Mouse (Mus musculus) monocyte, adult 5-6 weeks (primary cell): Measurements from ENCODE around the gene Ndufa11. TPM values are rescaled to one million over a fixed set of nuclear protein-coding genes. Genes with fewer than 3 reads are reported as not detected.

ENCODE experiments used
- ATAC-seq: fragments of 153-309, 156-312 bp; replicated peaks from 2 replicates; pipeline ENCODE4 v1.8.0; 2017; ENCODE audit warnings: mild to moderate bottlenecking; ENCODE audit not compliant: low TSS enrichment, insufficient number of reproducible peaks, severe bottlenecking, poor library complexity, low FRiP score
- total RNA-seq: library from RNA; stranded (forward); fragments of 200-1000, 200-491, 200-594 nt; gene quantifications from 3 replicates; pipeline ENCODE4 v1.2.3, GENCODE M21; 2017

The Ndufa11 gene
- total RNA-seq, 1 experiment from 2014 or later: 91.2 TPM

GRCm38 (mm10) chr17:56754271-56755185 lies 37.0 kb downstream of the Ndufa11 start:
- no peak for ATAC-seq

- no peak for ATAC-seq
Observed at GRCm38 (mm10) chr17:56756703-56757399, 39.3 kb downstream of the Ndufa11 start.

GRCm38 (mm10) chr17:56757416-56758123 lies 40.0 kb downstream of the Ndufa11 start, which contains the start of gene Nrtn:
Gene Nrtn (minus strand): TSS chr17:56757530.
- no peak for ATAC-seq

GRCm38 (mm10) chr17:56758132-56758531 lies 40.6 kb downstream of the Ndufa11 start:
- no peak for ATAC-seq

DNA sequence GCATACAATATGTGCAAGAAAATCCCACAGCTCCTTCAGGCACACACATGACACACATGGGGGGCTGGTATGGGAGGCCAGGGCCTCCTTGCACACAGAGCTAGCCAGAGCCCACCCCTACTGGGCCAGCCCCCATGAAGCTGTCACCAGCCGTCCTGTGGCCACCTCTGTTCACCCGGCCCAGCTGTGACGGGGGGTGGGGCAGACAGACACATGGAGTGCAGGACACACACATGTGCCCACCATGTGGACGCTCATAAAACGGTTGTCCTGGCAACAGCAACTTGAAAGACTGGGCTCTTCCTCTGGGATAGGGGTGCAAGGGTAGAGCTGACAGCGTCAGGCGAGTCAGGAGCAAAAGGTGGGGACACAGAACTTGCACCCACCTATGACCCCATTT lies 41.7 kb downstream of the Ndufa11 start:
- no peak for ATAC-seq

DNA sequence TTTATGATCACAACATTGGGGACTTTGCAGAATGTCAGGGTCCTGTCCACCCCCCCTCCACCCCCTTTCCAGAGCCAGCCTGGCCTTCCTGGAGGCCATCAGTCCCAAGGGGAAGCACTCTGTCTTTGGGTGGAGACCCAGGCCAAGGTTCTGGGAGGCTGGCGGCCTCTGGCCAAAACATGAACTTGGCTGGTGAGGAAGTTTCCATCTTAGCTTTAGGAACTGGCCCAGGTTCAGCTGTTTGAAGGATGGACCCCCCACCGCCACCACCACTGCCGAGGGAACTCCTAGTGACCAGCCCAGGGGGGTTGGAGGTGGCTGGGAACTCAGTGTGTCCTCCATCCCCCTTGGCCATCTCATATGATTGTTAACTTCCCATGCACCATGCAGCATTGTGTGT lies 43.5 kb downstream of the Ndufa11 start:
- ATAC-seq: no peak

DNA sequence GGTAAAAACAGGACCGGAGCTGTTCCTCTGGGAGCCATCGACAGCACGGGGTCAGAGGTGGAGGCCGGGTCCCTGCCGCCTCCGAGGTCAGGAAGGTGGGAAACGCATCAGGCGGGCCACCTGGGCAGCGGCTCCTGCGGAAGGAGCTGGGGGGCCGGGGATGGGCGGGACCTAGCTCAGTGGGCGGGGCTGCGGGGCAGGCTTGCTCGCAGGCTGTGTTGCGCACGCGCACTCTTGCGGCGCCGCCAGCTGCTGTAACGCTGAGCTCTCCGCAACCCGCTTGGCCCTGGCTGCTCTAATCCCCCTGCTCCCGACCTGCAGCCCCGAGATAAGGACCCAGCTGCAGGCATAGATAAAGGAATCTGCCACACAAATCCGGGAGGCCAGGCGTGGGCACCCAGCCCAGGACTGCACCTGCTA lies 44.4 kb downstream of the Ndufa11 start:
- ATAC-seq: 0 out of 2 replicates have a peak, but pooled peaks have one; percentile 2

DNA sequence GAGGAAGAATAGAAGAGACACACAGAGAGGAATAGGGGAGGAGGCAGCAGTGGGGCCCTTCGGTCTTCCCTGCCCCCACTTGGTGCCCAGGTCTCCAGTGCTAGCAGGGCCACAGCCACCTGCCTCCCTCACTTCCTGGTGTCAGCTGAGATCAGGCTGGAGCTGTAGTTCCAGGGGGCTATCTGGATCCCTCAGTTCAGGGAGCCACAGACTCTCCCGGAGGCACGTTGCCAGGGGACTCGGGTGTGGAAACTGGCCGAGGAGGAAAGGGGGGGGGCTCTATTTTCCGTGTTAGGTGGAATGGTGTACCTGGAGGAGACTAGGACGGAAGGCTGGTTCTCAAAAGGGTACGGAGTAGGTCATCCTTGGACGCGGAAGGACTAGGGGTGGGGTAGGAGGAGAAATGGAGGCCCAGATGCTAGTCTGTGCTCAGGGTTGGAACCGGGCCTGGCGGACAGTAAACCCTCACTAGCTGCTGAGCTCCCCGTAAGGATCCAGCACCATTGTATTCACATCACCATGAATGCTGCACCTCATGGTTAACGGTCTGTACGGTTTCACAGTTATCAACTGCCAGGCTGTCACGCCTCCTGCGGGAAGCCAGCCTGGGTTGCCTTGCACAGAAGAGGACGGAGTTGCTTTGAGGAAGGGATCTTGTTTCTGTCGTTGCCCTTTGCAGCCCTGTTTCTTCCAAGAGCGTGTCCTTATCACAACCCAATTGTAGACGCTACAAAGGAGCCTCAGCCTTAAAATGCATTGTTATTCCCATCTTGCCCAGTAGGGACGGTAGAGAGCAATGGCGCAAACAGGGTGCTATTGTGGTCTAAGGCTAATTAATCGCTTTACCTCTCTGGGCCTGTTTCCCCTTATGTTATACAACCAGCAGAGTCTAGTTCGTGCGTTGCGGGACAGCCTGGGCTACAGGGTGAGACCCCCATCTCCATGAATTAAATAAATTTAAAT lies 45.5 kb downstream of the Ndufa11 start:
- ATAC-seq: peak; percentile 15; the same call in 1 of the 2 replicates

DNA sequence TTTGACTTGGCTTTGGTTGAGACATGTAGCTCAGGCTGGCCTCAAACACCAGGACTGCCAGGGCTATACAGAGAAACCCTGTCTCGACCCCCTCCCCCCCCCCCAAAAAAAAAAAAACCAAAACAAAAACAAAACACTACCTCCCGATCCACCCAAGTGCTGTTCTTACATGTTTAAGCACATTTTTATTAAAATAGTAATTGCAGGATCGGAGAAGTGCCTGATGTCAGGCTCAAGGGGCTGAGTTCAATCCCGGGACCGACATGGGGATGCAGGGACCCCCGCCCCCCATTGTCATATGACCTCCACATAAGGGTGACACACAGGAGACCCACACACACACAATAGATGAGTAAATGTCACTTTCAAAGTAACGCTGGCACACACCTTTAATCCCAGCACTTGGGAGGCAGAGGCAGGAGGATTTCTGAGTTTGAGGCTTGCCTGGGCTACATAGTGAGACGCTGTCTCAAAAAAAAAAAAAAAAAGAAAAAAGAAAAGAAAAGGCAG lies 46.2 kb downstream of the Ndufa11 start:
- ATAC-seq: no peak

DNA sequence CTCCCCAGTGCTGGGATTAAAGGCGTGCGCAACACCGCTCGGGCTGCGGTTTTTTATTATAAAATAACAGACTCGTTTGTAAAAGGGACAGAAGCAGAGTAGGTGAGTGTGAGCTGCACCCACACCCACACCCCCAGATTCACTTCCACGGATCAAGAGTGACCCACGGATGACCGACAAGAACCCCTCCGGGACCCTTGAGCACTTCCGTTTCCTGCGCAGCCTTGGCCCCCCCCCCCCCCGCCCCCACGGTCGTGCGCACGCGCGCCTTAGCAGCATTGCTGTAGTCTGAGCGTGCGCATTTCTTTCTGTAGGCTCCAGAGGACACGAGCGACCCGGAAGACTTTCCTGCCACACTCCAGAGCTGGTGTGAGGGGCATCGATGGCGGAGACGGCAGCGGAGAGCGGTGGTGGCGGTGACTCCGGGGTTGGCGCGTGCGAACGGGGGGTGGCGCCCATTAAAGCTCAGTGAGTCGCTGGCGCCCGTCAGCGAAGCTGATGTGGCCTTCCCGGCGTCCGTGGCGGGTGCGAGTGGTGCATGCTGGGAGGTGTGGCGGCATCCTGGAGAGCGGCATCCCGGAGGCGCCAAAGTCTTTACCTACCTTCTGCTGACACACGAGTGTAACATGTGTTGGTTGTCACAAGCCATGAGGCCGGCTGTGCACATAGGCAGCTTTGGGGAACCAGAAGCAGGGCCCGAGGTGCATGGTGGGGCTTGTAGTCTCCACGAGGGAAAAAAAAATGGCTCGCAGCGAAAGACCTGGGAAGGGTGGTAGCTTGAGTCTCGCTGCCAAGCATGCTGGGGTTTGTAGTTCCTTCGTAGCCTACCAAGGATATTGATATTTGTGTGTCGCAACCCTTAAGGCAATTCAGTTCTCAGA lies 47.1 kb downstream of the Ndufa11 start, which contains the start of gene Dus3l:
Gene Dus3l, plus strand, starts transcription at position 284 of the 881 bp plus-strand sequence.
- ATAC-seq: peak; percentile 72

DNA sequence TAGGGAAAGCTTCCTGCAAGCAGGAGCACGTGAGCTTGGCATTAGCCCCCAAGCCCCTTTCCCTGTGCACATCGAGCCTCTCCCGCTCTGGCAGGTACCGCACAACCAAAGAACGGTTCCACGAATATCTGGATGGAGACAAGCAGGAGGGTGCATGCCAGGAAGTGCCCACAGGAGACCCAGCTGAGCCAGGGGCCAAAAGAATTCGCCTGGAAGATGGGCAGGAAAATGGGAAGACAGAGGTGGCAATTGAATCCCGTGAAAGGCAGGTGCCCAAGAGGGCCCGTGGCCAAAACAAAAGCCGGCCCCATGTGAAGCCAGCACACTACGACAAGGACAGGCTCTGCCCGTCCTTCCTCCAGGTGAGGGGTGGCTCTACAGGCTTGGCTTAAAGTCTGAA lies 47.9 kb downstream of the Ndufa11 start:
- ATAC-seq: no peak

- no peak for ATAC-seq
Observed at GRCm38 (mm10) chr17:56766631-56767405, 49.3 kb downstream of the Ndufa11 start.

- no peak for ATAC-seq
Observed at GRCm38 (mm10) chr17:56767531-56768135, 50.1 kb downstream of the Ndufa11 start.

DNA sequence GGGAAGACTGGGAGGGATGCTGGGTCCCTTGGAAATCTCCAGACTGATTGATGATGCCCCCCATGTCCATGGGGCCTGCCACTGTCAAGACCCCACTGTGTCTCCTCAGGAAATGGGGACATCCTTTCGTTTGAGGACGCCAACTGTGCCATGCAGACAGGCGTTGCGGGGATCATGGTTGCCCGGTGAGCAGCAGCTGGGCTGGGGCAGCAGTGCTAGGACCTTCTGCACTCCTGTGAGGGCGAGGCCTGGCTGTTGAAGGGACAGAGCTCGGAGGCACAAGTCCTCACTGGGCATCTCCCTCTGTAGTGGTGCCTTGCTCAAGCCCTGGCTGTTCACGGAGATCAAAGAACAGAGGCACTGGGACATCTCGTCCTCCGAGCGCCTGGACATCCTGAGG lies 51.4 kb downstream of the Ndufa11 start:
- ATAC-seq: no peak

DNA sequence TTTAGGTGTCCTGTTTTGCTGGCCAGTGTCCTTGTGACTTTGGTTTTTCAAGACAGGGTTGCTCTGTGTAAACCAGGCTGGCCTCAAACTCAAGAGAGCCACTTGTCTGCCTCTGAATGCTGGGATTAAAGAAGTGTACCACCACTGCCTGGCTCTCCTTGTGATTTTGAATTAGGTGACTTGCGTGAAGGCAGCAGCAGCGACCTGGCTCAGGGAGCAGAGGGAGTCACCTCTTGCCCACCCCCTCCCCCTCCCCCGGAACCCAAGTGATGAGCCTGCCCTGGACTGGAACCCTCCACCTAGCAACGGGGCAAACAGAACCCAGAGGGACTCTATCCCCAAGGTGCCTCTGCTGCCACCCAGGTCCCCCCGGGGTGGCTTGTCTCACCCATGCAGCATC lies 52.4 kb downstream of the Ndufa11 start, which contains the start of gene Prr22:
Gene Prr22, plus strand, starts transcription at position 301 of the 400 bp plus-strand sequence.
- ATAC-seq: no peak
